19 mouse cellular contexts compared by ENCODE assay signal in genomic region chr10:21456991-21457390, GRCm38 (mm10).
A peak's percentile ranks its signal among the peaks of the same experiment; 100 is the strongest.
DNase-seq lines count a peak whose midpoint lies in the region; ATAC-seq lines count a peak whose summit lies in the region.
"Had no signal": no experiment of that assay in that cellular context is flagged by ENCODE, and none has a peak within 500 bp of the region (broad histone marks: within the 10 kb centered on the region; RNA-seq: fewer than 3 reads in every experiment).

No protein-coding gene starts in this region.

- 56% methylated on average over 6 of the region's 6 CpGs for WGBS in neural tube, embryonic 13.5 days
- WGBS in embryonic facial prominence, embryonic 13.5 days = 41% methylated on average over 6 of the region's 6 CpGs
- 50% methylated on average over 6 of the region's 6 CpGs for WGBS in midbrain, embryonic 16.5 days

- peaks cover 37% of the 10 kb centered on the region for H3K4me1 ChIP-seq in neural tube, embryonic 13.5 days (replicated peaks)
- H3K4me1 ChIP-seq in embryonic facial prominence, embryonic 13.5 days = peaks cover 18% of the 10 kb centered on the region
- peaks cover 19% of the 10 kb centered on the region for H3K4me1 ChIP-seq in midbrain, embryonic 16.5 days (ENCODE audit: control insufficient read depth, insufficient read depth, low read length)
- H3K4me1 ChIP-seq: liver, embryonic 13.5 days; megakaryocyte, embryonic 14.5 days; stomach, embryonic 15.5 days had no signal

- H3K27ac ChIP-seq in neural tube, embryonic 13.5 days (replicated peaks) = peak overlapping the region; percentile 19; the same call in 1 of the 2 replicates
- H3K27ac ChIP-seq in embryonic facial prominence, embryonic 13.5 days = peak overlapping the region; percentile 72
- peak overlapping the region; percentile 47 for H3K27ac ChIP-seq in midbrain, embryonic 16.5 days (ENCODE audit: low read length)
- H3K27ac ChIP-seq: heart, embryonic 13.5 days; kidney, postnatal 0 days; limb, embryonic 12.5 days; liver, embryonic 13.5 days; stomach, embryonic 15.5 days had no signal

- H3K4me3 ChIP-seq in neural tube, embryonic 13.5 days = no peak overlapping the region
- no peak overlapping the region for H3K4me3 ChIP-seq in embryonic facial prominence, embryonic 13.5 days
- H3K4me3 ChIP-seq in midbrain, embryonic 16.5 days (ENCODE audit: low read depth, low read length) = no peak overlapping the region
- H3K4me3 ChIP-seq: heart, embryonic 13.5 days; limb, embryonic 12.5 days; liver, embryonic 13.5 days; megakaryocyte, embryonic 14.5 days; stomach, embryonic 15.5 days had no signal

- no peaks in the 10 kb centered on the region for H3K27me3 ChIP-seq in neural tube, embryonic 13.5 days
- no peaks in the 10 kb centered on the region for H3K27me3 ChIP-seq in embryonic facial prominence, embryonic 13.5 days
- H3K27me3 ChIP-seq in midbrain, embryonic 16.5 days (ENCODE audit: control insufficient read depth, insufficient read depth, low read depth, low read length) = no peaks in the 10 kb centered on the region
- H3K27me3 ChIP-seq: heart, embryonic 13.5 days; limb, embryonic 12.5 days; liver, embryonic 13.5 days; stomach, embryonic 15.5 days had no signal

- ATAC-seq in neural tube, embryonic 13.5 days (ENCODE audit: low read depth) = no peak
- ATAC-seq in embryonic facial prominence, embryonic 13.5 days (ENCODE audit: insufficient number of reproducible peaks, insufficient read depth, low FRiP score, low TSS enrichment, low read depth) = no peak
- ATAC-seq in midbrain, embryonic 16.5 days = no peak

- peak; percentile 28 for DNase-seq in heart, adult 11 months
- no peak for DNase-seq in heart, postnatal 14 days
- no peak for DNase-seq in neural tube, embryonic 10.5 days (ENCODE audit: extremely low spot score, low spot score)
- DNase-seq in gastrocnemius, postnatal 10 days = no peak
- DNase-seq in kidney, postnatal 36 days = no peak
- DNase-seq: cerebellum, postnatal 10 days; embryo, embryonic 11 days; heart, postnatal 4 days; kidney, adult 11 months; liver, embryonic 13.5 days; thymus, postnatal 25 days had no signal

- H3K36me3 ChIP-seq in neural tube, embryonic 13.5 days = no peaks in the 10 kb centered on the region
- H3K36me3 ChIP-seq in embryonic facial prominence, embryonic 13.5 days = no peaks in the 10 kb centered on the region
- no peaks in the 10 kb centered on the region for H3K36me3 ChIP-seq in midbrain, embryonic 16.5 days (ENCODE audit: control insufficient read depth, insufficient read depth, low read length)
- H3K36me3 ChIP-seq: heart, embryonic 13.5 days; limb, embryonic 12.5 days; liver, embryonic 13.5 days; stomach, embryonic 15.5 days had no signal

- intact Hi-C loops in heart, postnatal 14 days (cut with DNase I) = no loop called here

- H3K4me2 ChIP-seq in neural tube, embryonic 13.5 days = no peak overlapping the region
- no peak overlapping the region for H3K4me2 ChIP-seq in embryonic facial prominence, embryonic 13.5 days
- H3K4me2 ChIP-seq in midbrain, embryonic 16.5 days (ENCODE audit: low read length) = no peak overlapping the region
- H3K4me2 ChIP-seq: heart, embryonic 13.5 days; limb, embryonic 12.5 days; liver, embryonic 13.5 days; stomach, embryonic 15.5 days had no signal

- no peaks in the 10 kb centered on the region for H3K9me3 ChIP-seq in neural tube, embryonic 13.5 days
- no peaks in the 10 kb centered on the region for H3K9me3 ChIP-seq in embryonic facial prominence, embryonic 13.5 days
- H3K9me3 ChIP-seq in midbrain, embryonic 16.5 days (replicated peaks; ENCODE audit: control insufficient read depth, low read length, poor library complexity, severe bottlenecking) = no peaks in the 10 kb centered on the region
- H3K9me3 ChIP-seq: heart, embryonic 13.5 days; limb, embryonic 12.5 days; liver, embryonic 13.5 days; megakaryocyte, embryonic 14.5 days; stomach, embryonic 15.5 days had no signal

- no peak overlapping the region for H3K9ac ChIP-seq in neural tube, embryonic 13.5 days
- H3K9ac ChIP-seq in embryonic facial prominence, embryonic 13.5 days = no peak overlapping the region
- no peak overlapping the region for H3K9ac ChIP-seq in midbrain, embryonic 16.5 days (ENCODE audit: low read depth, low read length)
- H3K9ac ChIP-seq: heart, embryonic 13.5 days; limb, embryonic 12.5 days; liver, embryonic 13.5 days; stomach, embryonic 15.5 days had no signal

Comparison
In these comparisons a context has a peak if more than half of its experiments do, and no peak if none do; other contexts are left out.
1. H3K27ac ChIP-seq: peak in every context shown above with its lines; median percentile 72 in embryonic facial prominence, embryonic 13.5 days; 47 in midbrain, embryonic 16.5 days; 19 in neural tube, embryonic 13.5 days.